Mouse (Mus musculus): ENCODE data around the gene Zbtb7b.

DNA sequence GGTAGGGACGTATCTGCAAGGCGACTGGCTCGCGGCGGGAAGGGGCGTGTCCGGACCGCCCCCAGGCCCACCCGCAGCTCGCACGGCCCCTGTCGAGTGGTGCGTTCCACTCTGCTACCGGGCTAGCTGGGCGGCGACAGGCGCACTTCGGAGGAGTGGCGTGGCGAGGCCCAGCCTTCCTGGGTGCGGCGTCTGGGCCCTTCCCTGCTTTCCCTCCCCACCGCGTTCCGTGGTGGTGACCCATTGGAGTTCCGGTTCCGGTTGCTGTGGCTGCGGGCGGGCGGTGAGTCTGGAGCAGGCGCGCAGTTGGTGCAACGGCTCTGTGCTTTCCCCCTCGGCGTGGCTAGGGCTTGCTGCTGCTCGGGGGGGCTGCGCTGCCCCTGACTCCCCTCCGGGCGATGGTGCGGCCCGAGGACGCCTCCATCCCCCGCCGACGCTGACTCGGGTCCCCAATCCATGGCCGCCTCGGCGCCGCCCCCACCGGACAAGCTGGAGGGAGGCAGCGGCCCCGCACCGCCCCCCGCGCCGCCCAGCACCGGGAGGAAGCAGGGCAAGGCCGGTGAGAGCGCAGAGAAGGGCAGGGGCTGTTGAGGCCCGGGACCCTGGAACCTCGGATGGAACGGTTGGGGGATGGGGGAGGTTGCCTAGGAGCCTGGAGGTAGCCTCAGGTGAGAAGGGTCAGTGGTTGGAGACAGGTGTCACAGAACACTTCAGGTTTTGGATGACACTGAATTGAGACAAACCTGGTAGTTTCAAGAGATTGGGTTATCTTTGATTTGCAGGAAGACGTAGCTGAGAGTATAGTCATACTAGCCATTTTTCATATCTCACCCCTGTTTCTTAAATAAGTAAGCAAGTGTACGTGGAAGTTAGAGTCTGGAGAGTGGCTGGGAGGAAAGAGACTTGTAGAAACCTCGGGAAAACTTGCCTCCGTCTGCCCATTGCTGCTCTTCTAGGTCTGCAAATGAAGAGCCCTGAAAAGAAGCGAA is 35.9 kb upstream of the Zbtb7b start, which contains the start of gene Pygo2:
- TF ChIP-seq CTCF (IDR thresholded peaks at IDR 0.05; ENCODE audit: borderline replicate concordance, control insufficient read depth, extremely low read depth, insufficient read depth, low read length, poor library complexity) (peak; percentile 42; the same call in 1 of the 2 replicates), POLR2A (IDR thresholded peaks at IDR 0.05; ENCODE audit: control insufficient read depth, extremely low read depth, insufficient read depth, low read length, poor library complexity) (peak; percentile 44; the same call in 1 of the 2 replicates)

Measured in thymus, adult 2 months (tissue).